Mouse (Mus musculus) stomach, embryonic 16.5 days (tissue): Measurements from ENCODE around the gene Hlcs. TPM values are rescaled to one million over a fixed set of nuclear protein-coding genes. Genes with fewer than 3 reads are reported as not detected.
A peak's percentile ranks its signal among the peaks of the same experiment; 100 is the strongest.

Experiments used
- ATAC-seq: fragments of 200-750 bp; cut with Nextera tagmentation; 2 replicates; pipeline ENCODE4 v1.8.0; 2017; ENCODE audit warnings: moderate number of reproducible peaks, moderate TSS enrichment; ENCODE audit not compliant: insufficient read depth, low FRiP score
- H3K27ac ChIP-seq: fragments of 300-500 bp; sonication (generic); 2 replicates; pipeline ENCODE4 v1.5.1; 2014; ENCODE audit warnings: low read length
- H3K27me3 ChIP-seq: fragments of 300-500 bp; sonication (generic); 2 replicates; pipeline ENCODE4 v1.6.1; 2014; ENCODE audit warnings: low read length, control low read depth, mixed read lengths; ENCODE audit not compliant: control insufficient read depth, insufficient read depth
- H3K36me3 ChIP-seq: fragments of 300-500 bp; sonication (generic); 2 replicates; pipeline ENCODE4 v1.6.1; 2014; ENCODE audit warnings: low read length; ENCODE audit not compliant: control insufficient read depth, insufficient read depth
- H3K4me1 ChIP-seq: fragments of 300-500 bp; sonication (generic); 2 replicates; pipeline ENCODE4 v1.6.1; 2014; ENCODE audit warnings: low read length, control low read depth, mixed read lengths; ENCODE audit not compliant: control insufficient read depth, insufficient read depth
- H3K4me2 ChIP-seq: fragments of 300-500 bp; sonication (generic); 2 replicates; pipeline ENCODE4 v1.6.1; 2014; ENCODE audit warnings: low read depth, low read length, mixed read lengths
- H3K4me3 ChIP-seq: fragments of 300-500 bp; sonication (generic); replicated peaks from 2 replicates; pipeline ENCODE4 v1.5.1; 2014; ENCODE audit warnings: mild to moderate bottlenecking, low read length
- H3K9ac ChIP-seq: fragments of 300-500 bp; sonication (generic); 2 replicates; pipeline ENCODE4 v1.6.1; 2014; ENCODE audit warnings: low read length
- H3K9me3 ChIP-seq: fragments of 300-500 bp; sonication (generic); replicated peaks from 2 replicates; pipeline ENCODE4 v1.6.1; 2016; ENCODE audit warnings: low read length, control low read depth; ENCODE audit not compliant: control insufficient read depth
- WGBS: fragments of 180-500 bp; shearing (Covaris S2); extraction: QIAGEN DNeasy Blood & Tissue Kit; methylation state at CpG from one replicate; pipeline ENCODE4 v1.1.7; 2014; 5-methylcytosine and 5-hydroxymethylcytosine counted together
- polyA plus RNA-seq: library from polyadenylated mRNA; unstranded; fragments of >200 nt; fragmentation: Nextera tagmentation; extraction: Ambion mirVana; gene quantifications from 2 replicates; pipeline ENCODE4 v1.2.1, GENCODE M21; 2015

Gene Hlcs
- polyA plus RNA-seq, 1 experiment from 2014 or later: 10.2 TPM

GRCm38 (mm10) chr16:94314626-94315025 lies 1.3 kb upstream of the Hlcs start:
- no peaks in the 10 kb centered on the region for H3K36me3 ChIP-seq
- H3K27ac ChIP-seq: no peak overlapping the region
- no peaks in the 10 kb centered on the region for H3K9me3 ChIP-seq
- H3K4me3 ChIP-seq: no peak overlapping the region
- WGBS: 85% methylated on average over 5 of the region's 5 CpGs
- no peak for ATAC-seq
- H3K9ac ChIP-seq: peak overlapping the region; percentile 31; the same call in 1 of the 2 replicates
- 0 out of 2 replicates have a peak, but pooled peaks cover 8% of the 10 kb centered on the region for H3K4me1 ChIP-seq
- H3K4me2 ChIP-seq: no peak overlapping the region
- H3K27me3 ChIP-seq: no peaks in the 10 kb centered on the region

GRCm38 (mm10) chr16:94312663-94313228 lies 625 bp downstream of the Hlcs start:
- H3K27ac ChIP-seq: peak overlapping the region; percentile 99
- peak overlapping the region; percentile 79 for H3K4me2 ChIP-seq
- 0 out of 2 replicates have a peak, but pooled peaks cover 8% of the 10 kb centered on the region for H3K4me1 ChIP-seq
- no peaks in the 10 kb centered on the region for H3K27me3 ChIP-seq
- peak overlapping the region; percentile 56 for H3K4me3 ChIP-seq
- ATAC-seq: peak; percentile 89
- no peaks in the 10 kb centered on the region for H3K9me3 ChIP-seq
- peak overlapping the region; percentile 83 for H3K9ac ChIP-seq
- H3K36me3 ChIP-seq: no peaks in the 10 kb centered on the region
- WGBS: under 1% methylated on average over 20 of the region's 20 CpGs

- peak overlapping the region; percentile 51; the same call in 1 of the 2 replicates for H3K9ac ChIP-seq
- 0 out of 2 replicates have a peak, but pooled peaks cover 8% of the 10 kb centered on the region for H3K4me1 ChIP-seq
- no peak for ATAC-seq
- WGBS: 68% methylated on average over 4 of the region's 4 CpGs
- no peaks in the 10 kb centered on the region for H3K36me3 ChIP-seq
- no peak overlapping the region for H3K27ac ChIP-seq
- no peaks in the 10 kb centered on the region for H3K9me3 ChIP-seq
- peak overlapping the region; percentile 79 for H3K4me2 ChIP-seq
- no peaks in the 10 kb centered on the region for H3K27me3 ChIP-seq
- H3K4me3 ChIP-seq: 0 out of 2 replicates have a peak overlapping the region, but pooled peaks have one; percentile 56
Observed at GRCm38 (mm10) chr16:94311931-94312330, 1.4 kb downstream of the Hlcs start.

GRCm38 (mm10) chr16:94311416-94311815 lies 2.0 kb downstream of the Hlcs start:
- H3K4me3 ChIP-seq: no peak overlapping the region
- H3K9ac ChIP-seq: peak overlapping the region; percentile 51; the same call in 1 of the 2 replicates
- H3K4me1 ChIP-seq: 0 out of 2 replicates have a peak, but pooled peaks cover 8% of the 10 kb centered on the region
- no peak overlapping the region for H3K27ac ChIP-seq
- H3K27me3 ChIP-seq: no peaks in the 10 kb centered on the region
- ATAC-seq: no peak
- H3K9me3 ChIP-seq: no peaks in the 10 kb centered on the region
- peak overlapping the region; percentile 37; the same call in 1 of the 2 replicates for H3K4me2 ChIP-seq
- no peaks in the 10 kb centered on the region for H3K36me3 ChIP-seq
- 52% methylated on average over 1 of the region's 1 CpGs for WGBS

- 0 out of 2 replicates have a peak, but pooled peaks cover 8% of the 10 kb centered on the region for H3K4me1 ChIP-seq
- H3K27me3 ChIP-seq: no peaks in the 10 kb centered on the region
- no peak overlapping the region for H3K9ac ChIP-seq
- no peak overlapping the region for H3K4me2 ChIP-seq
- no peaks in the 10 kb centered on the region for H3K9me3 ChIP-seq
- no peak overlapping the region for H3K4me3 ChIP-seq
- no peaks in the 10 kb centered on the region; the same call in 1 of the 2 replicates for H3K36me3 ChIP-seq
- ATAC-seq: no peak
- no peak overlapping the region for H3K27ac ChIP-seq
- WGBS: 82% methylated on average over 4 of the region's 4 CpGs
Observed at GRCm38 (mm10) chr16:94309025-94309424, 4.3 kb downstream of the Hlcs start.

- Histone ChIP-seq H3K4me2 (no peak overlapping the region), H3K4me3 (no peak overlapping the region), H3K4me1 (0 out of 2 replicates have a peak, but pooled peaks cover 4% of the 10 kb centered on the region), H3K9me3 (no peaks in the 10 kb centered on the region), H3K27ac (no peak overlapping the region), H3K9ac (no peak overlapping the region), H3K36me3 (no peaks in the 10 kb centered on the region; the same call in 1 of the 2 replicates), H3K27me3 (no peaks in the 10 kb centered on the region)
- no peak for ATAC-seq
- 37% methylated on average over 6 of the region's 6 CpGs for WGBS
Observed at GRCm38 (mm10) chr16:94307942-94308341, 5.4 kb downstream of the Hlcs start.

- Histone ChIP-seq H3K36me3 (no peaks in the 10 kb centered on the region; the same call in 1 of the 2 replicates), H3K4me1 (0 out of 2 replicates have a peak, but pooled peaks cover 4% of the 10 kb centered on the region), H3K4me3 (no peak overlapping the region), H3K9me3 (no peaks in the 10 kb centered on the region), H3K4me2 (no peak overlapping the region), H3K27me3 (no peaks in the 10 kb centered on the region), H3K9ac (no peak overlapping the region), H3K27ac (no peak overlapping the region)
- 61% methylated on average over 6 of the region's 6 CpGs for WGBS
- ATAC-seq: no peak
Observed at GRCm38 (mm10) chr16:94307526-94307925, 5.8 kb downstream of the Hlcs start.

- H3K4me3 ChIP-seq: no peak overlapping the region
- no peak overlapping the region for H3K27ac ChIP-seq
- no peaks in the 10 kb centered on the region for H3K4me1 ChIP-seq
- peak overlapping the region; percentile 54 for H3K9ac ChIP-seq
- 30% methylated on average over 6 of the region's 6 CpGs for WGBS
- H3K4me2 ChIP-seq: peak overlapping the region; percentile 42
- H3K36me3 ChIP-seq: no peaks in the 10 kb centered on the region; the same call in 1 of the 2 replicates
- no peaks in the 10 kb centered on the region for H3K9me3 ChIP-seq
- no peaks in the 10 kb centered on the region for H3K27me3 ChIP-seq
- no peak for ATAC-seq
Observed at GRCm38 (mm10) chr16:94303203-94303535, 10.2 kb downstream of the Hlcs start.

GRCm38 (mm10) chr16:94302274-94303202 lies 10.8 kb downstream of the Hlcs start:
- no peaks in the 10 kb centered on the region; the same call in 1 of the 2 replicates for H3K36me3 ChIP-seq
- no peaks in the 10 kb centered on the region for H3K9me3 ChIP-seq
- peak overlapping the region; percentile 21 for H3K4me3 ChIP-seq
- H3K27ac ChIP-seq: no peak overlapping the region
- ATAC-seq: peak; percentile 69
- H3K4me1 ChIP-seq: no peaks in the 10 kb centered on the region
- H3K9ac ChIP-seq: peak overlapping the region; percentile 54
- H3K4me2 ChIP-seq: peak overlapping the region; percentile 42
- 9% methylated on average over 30 of the region's 30 CpGs for WGBS
- H3K27me3 ChIP-seq: no peaks in the 10 kb centered on the region
